Mouse (Mus musculus): Measurements from ENCODE around the gene Cd160.

The Cd160 gene

GRCm38 (mm10) chr3:96828984-96829383 lies at the start of gene Cd160, which contains the start of gene Pdzk1:
Gene Cd160, minus strand, starts transcription at chr3:96829351.
Gene Pdzk1, plus strand, starts transcription at chr3:96829284.
- no peak for DNase-seq (ENCODE audit: low spot score in 2 of 2)

GRCm38 (mm10) chr3:96874808-96875571 lies 45.8 kb upstream of the Cd160 start:
- DNase-seq (ENCODE audit: low spot score in 2 of 2), result no peak

- no peak for DNase-seq (ENCODE audit: low spot score in 2 of 2)
Measured at GRCm38 (mm10) chr3:96872501-96872900, 43.4 kb upstream of the Cd160 start.

GRCm38 (mm10) chr3:96871070-96871469 lies 41.9 kb upstream of the Cd160 start:
- no peak for DNase-seq (ENCODE audit: low spot score in 2 of 2)

GRCm38 (mm10) chr3:96870270-96870669 lies 41.1 kb upstream of the Cd160 start:
- DNase-seq (ENCODE audit: low spot score in 2 of 2), result no peak

- DNase-seq (ENCODE audit: low spot score in 2 of 2), result no peak
Measured at GRCm38 (mm10) chr3:96869091-96869490, 39.9 kb upstream of the Cd160 start.

- DNase-seq (ENCODE audit: low spot score in 2 of 2), result no peak
Measured at GRCm38 (mm10) chr3:96868566-96868965, 39.4 kb upstream of the Cd160 start.

GRCm38 (mm10) chr3:96867863-96868262 lies 38.7 kb upstream of the Cd160 start:
- no peak for DNase-seq (ENCODE audit: low spot score in 2 of 2)

- DNase-seq (ENCODE audit: low spot score in 2 of 2), result no peak
Measured at GRCm38 (mm10) chr3:96860498-96860897, 31.3 kb upstream of the Cd160 start.

- no peak for DNase-seq (ENCODE audit: low spot score in 2 of 2)
Measured at GRCm38 (mm10) chr3:96855833-96856232, 26.7 kb upstream of the Cd160 start.

GRCm38 (mm10) chr3:96854376-96854775 lies 25.2 kb upstream of the Cd160 start:
- DNase-seq (ENCODE audit: low spot score in 2 of 2), result no peak

- no peak for DNase-seq (ENCODE audit: low spot score in 2 of 2)
Measured at GRCm38 (mm10) chr3:96852561-96852960, 23.4 kb upstream of the Cd160 start.

GRCm38 (mm10) chr3:96849168-96849727 lies 20.1 kb upstream of the Cd160 start:
- no peak for DNase-seq (ENCODE audit: low spot score in 2 of 2)

GRCm38 (mm10) chr3:96848470-96848869 lies 19.3 kb upstream of the Cd160 start:
- DNase-seq (ENCODE audit: low spot score in 2 of 2), result no peak

- DNase-seq (ENCODE audit: low spot score in 2 of 2), result peak; percentile 35 to 44
Measured at GRCm38 (mm10) chr3:96847661-96848060, 18.5 kb upstream of the Cd160 start.

- DNase-seq (ENCODE audit: low spot score in 2 of 2), result no peak
Measured at GRCm38 (mm10) chr3:96846985-96847384, 17.8 kb upstream of the Cd160 start.

- DNase-seq (ENCODE audit: low spot score in 2 of 2), result no peak
Measured at GRCm38 (mm10) chr3:96845806-96846205, 16.7 kb upstream of the Cd160 start.

- no peak for DNase-seq (ENCODE audit: low spot score in 2 of 2)
Measured at GRCm38 (mm10) chr3:96845191-96845590, 16.0 kb upstream of the Cd160 start.

- DNase-seq (ENCODE audit: low spot score in 2 of 2), result no peak
Measured at GRCm38 (mm10) chr3:96838996-96839645, 10.0 kb upstream of the Cd160 start.

GRCm38 (mm10) chr3:96836414-96836813 lies 7.3 kb upstream of the Cd160 start:
- DNase-seq (ENCODE audit: low spot score in 2 of 2), result no peak

GRCm38 (mm10) chr3:96834587-96835348 lies 5.6 kb upstream of the Cd160 start:
- DNase-seq (ENCODE audit: low spot score in 2 of 2), result no peak

- DNase-seq (ENCODE audit: low spot score in 2 of 2), result no peak
Measured at GRCm38 (mm10) chr3:96832930-96833329, 3.8 kb upstream of the Cd160 start.

All from thymus, postnatal 10 days (tissue).